Mouse (Mus musculus): ENCODE data around the gene Tnxb. TPM values are rescaled to one million over a fixed set of nuclear protein-coding genes. Genes with fewer than 3 reads are reported as not detected.
"Not testable (repeated sequence)": the region's sequence is repeated elsewhere in the genome, so short reads cannot be mapped to it uniquely, and the experiment has no call there.

The Tnxb gene
- polyA plus RNA-seq, 1 experiment from 2014 or later = 3.1 TPM

GRCm38 (mm10) chr17:34714908-34715445 is 44.6 kb downstream of the Tnxb start:
- not testable (repeated sequence) for H3K9me3 ChIP-seq (ENCODE audit: control insufficient read depth, low read length)
- WGBS = 82% methylated on average over 5 of the region's 5 CpGs

DNA sequence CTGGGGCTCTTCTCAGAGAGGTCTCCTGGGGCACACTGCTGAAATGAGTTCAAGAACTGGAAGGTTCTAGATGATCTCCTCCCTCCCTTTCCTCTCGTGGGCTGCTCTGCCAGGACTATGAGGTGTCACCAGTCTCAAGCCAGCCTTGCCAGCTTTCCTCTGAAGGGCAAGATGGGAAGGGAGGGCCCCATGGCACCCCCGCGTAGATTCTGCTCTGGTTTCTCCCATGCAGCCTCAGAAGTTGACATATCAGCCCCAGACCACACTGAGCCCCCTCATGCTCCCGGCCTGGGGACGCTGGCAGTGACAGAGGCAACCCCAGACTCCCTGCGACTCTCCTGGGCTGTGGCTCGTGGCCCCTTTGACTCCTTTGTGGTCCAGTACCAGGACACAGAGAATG is 45.1 kb downstream of the Tnxb start:
- not testable (repeated sequence) for H3K4me3 ChIP-seq (ENCODE audit: low read depth, low read length); H3K27me3 ChIP-seq (replicated peaks; ENCODE audit: control insufficient read depth, insufficient read depth, low read length); H3K27ac ChIP-seq (replicated peaks; ENCODE audit: low read depth, low read length); H3K36me3 ChIP-seq (ENCODE audit: control insufficient read depth, insufficient read depth, low read length); H3K4me2 ChIP-seq (ENCODE audit: low read depth, low read length); ATAC-seq (ENCODE audit: low read depth); H3K4me1 ChIP-seq (ENCODE audit: control insufficient read depth, insufficient read depth, low read length); DNase-seq (ENCODE audit: low spot score); H3K9me3 ChIP-seq (ENCODE audit: control insufficient read depth, low read length); H3K9ac ChIP-seq (ENCODE audit: low read depth, low read length)
- 97% methylated on average over 4 of the region's 7 CpGs for WGBS

More at GRCm38 (mm10) chr17:34714908-34715445, 44.6 kb downstream of the Tnxb start:
- not testable (repeated sequence) for ATAC-seq (ENCODE audit: low read depth); H3K27ac ChIP-seq (replicated peaks; ENCODE audit: low read depth, low read length); H3K4me2 ChIP-seq (ENCODE audit: low read depth, low read length); H3K4me3 ChIP-seq (ENCODE audit: low read depth, low read length); H3K36me3 ChIP-seq (ENCODE audit: control insufficient read depth, insufficient read depth, low read length); H3K4me1 ChIP-seq (ENCODE audit: control insufficient read depth, insufficient read depth, low read length); H3K27me3 ChIP-seq (replicated peaks; ENCODE audit: control insufficient read depth, insufficient read depth, low read length); DNase-seq (ENCODE audit: low spot score); H3K9ac ChIP-seq (ENCODE audit: low read depth, low read length)

DNA sequence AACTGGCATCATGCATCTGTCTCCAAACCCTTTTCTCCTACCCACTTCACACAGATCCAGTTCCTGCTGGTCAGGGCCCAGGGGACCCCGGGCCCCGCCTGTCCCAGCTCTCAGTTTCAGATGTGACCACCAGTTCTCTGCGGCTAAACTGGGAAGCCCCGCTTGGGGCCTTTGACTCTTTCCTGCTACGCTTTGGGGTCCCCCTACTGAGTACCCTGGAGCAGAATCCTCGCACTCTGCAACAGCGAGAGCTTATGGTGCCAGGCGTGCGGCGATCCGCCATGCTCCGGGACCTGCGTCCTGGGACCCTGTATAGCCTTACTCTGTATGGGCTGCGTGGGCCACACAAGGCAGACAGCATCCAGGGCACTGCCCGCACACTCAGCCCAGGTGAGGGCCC is 45.9 kb downstream of the Tnxb start:
- DNase-seq (ENCODE audit: low spot score) (no peak), ATAC-seq (ENCODE audit: low read depth) (no peak)
- no peak overlapping the region for H3K4me2 ChIP-seq (ENCODE audit: low read depth, low read length)
- H3K27me3 ChIP-seq (replicated peaks; ENCODE audit: control insufficient read depth, insufficient read depth, low read length) = no peaks in the 10 kb centered on the region
- no peaks in the 10 kb centered on the region for H3K4me1 ChIP-seq (ENCODE audit: control insufficient read depth, insufficient read depth, low read length)
- no peaks in the 10 kb centered on the region for H3K9me3 ChIP-seq (ENCODE audit: control insufficient read depth, low read length)
- no peak overlapping the region for H3K27ac ChIP-seq (replicated peaks; ENCODE audit: low read depth, low read length)
- H3K9ac ChIP-seq (ENCODE audit: low read depth, low read length) = no peak overlapping the region
- WGBS = 81% methylated on average over 15 of the region's 15 CpGs
- H3K36me3 ChIP-seq (ENCODE audit: control insufficient read depth, insufficient read depth, low read length) = no peaks in the 10 kb centered on the region
- no peak overlapping the region for H3K4me3 ChIP-seq (ENCODE audit: low read depth, low read length)

DNA sequence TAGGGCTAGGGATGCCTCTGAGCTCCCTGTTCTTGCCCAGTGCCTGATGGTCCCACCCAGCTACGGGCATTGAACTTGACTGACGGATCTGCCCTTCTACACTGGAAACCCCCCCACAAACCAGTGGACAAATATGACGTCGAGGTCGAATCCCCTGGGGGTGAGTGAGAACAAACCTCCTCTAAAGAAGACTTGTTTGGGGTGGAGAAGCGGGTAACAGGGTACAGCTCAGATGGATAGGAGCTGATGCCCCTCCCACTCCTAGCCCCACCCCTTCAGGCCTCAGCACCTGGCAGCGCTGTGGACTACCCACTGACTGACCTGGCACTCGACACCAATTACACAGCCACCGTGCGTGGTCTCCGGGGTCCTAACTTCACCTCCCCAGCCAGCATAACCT is 47.1 kb downstream of the Tnxb start:
- Histone ChIP-seq H3K4me3 (ENCODE audit: low read depth, low read length) (no peak overlapping the region), H3K36me3 (ENCODE audit: control insufficient read depth, insufficient read depth, low read length) (no peaks in the 10 kb centered on the region), H3K4me1 (ENCODE audit: control insufficient read depth, insufficient read depth, low read length) (no peaks in the 10 kb centered on the region), H3K27ac (replicated peaks; ENCODE audit: low read depth, low read length) (no peak overlapping the region), H3K9me3 (ENCODE audit: control insufficient read depth, low read length) (no peaks in the 10 kb centered on the region), H3K9ac (ENCODE audit: low read depth, low read length) (no peak overlapping the region), H3K4me2 (ENCODE audit: low read depth, low read length) (no peak overlapping the region), H3K27me3 (replicated peaks; ENCODE audit: control insufficient read depth, insufficient read depth, low read length) (no peaks in the 10 kb centered on the region)
- ATAC-seq (ENCODE audit: low read depth) (no peak), DNase-seq (ENCODE audit: low spot score) (no peak)
- WGBS = 71% methylated on average over 9 of the region's 11 CpGs

GRCm38 (mm10) chr17:34719886-34720285 is 49.6 kb downstream of the Tnxb start:
- not testable (repeated sequence) for H3K4me2 ChIP-seq (ENCODE audit: low read depth, low read length); H3K36me3 ChIP-seq (ENCODE audit: control insufficient read depth, insufficient read depth, low read length); H3K9me3 ChIP-seq (ENCODE audit: control insufficient read depth, low read length); ATAC-seq (ENCODE audit: low read depth); H3K9ac ChIP-seq (ENCODE audit: low read depth, low read length); H3K4me1 ChIP-seq (ENCODE audit: control insufficient read depth, insufficient read depth, low read length); DNase-seq (ENCODE audit: low spot score); H3K27me3 ChIP-seq (replicated peaks; ENCODE audit: control insufficient read depth, insufficient read depth, low read length); H3K27ac ChIP-seq (replicated peaks; ENCODE audit: low read depth, low read length); H3K4me3 ChIP-seq (ENCODE audit: low read depth, low read length)
- 67% methylated on average over 7 of the region's 8 CpGs for WGBS

- H3K4me3 ChIP-seq (ENCODE audit: low read depth, low read length); H3K4me1 ChIP-seq (ENCODE audit: control insufficient read depth, insufficient read depth, low read length); H3K4me2 ChIP-seq (ENCODE audit: low read depth, low read length); H3K36me3 ChIP-seq (ENCODE audit: control insufficient read depth, insufficient read depth, low read length); DNase-seq (ENCODE audit: low spot score); H3K27me3 ChIP-seq (replicated peaks; ENCODE audit: control insufficient read depth, insufficient read depth, low read length); H3K27ac ChIP-seq (replicated peaks; ENCODE audit: low read depth, low read length); H3K9ac ChIP-seq (ENCODE audit: low read depth, low read length); H3K9me3 ChIP-seq (ENCODE audit: control insufficient read depth, low read length); ATAC-seq (ENCODE audit: low read depth): not testable (repeated sequence)
- 93% methylated on average over 3 of the region's 4 CpGs for WGBS
Observed at GRCm38 (mm10) chr17:34722238-34722637, 51.9 kb downstream of the Tnxb start.

DNA sequence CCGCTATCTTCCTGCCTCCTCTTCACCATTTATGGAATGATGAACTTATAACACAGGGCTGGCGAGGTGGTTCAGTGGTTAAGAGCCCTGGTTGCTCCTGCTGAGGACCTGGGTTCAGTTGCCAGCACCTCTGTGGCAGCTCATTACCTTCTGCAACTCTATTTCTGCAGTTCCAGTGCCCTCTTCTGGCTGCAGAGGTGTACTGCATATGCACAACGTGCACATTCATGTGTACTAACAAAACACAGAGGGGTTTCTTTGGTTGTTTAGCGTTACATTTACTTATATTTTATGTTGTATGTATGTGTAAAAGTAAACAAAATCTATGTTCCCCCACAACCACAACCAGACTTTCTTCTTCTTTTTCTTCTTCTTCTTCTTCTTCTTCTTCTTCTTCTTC is 52.7 kb downstream of the Tnxb start:
- Histone ChIP-seq H3K4me1 (ENCODE audit: control insufficient read depth, insufficient read depth, low read length) (no peaks in the 10 kb centered on the region), H3K4me2 (ENCODE audit: low read depth, low read length) (no peak overlapping the region), H3K36me3 (ENCODE audit: control insufficient read depth, insufficient read depth, low read length) (no peaks in the 10 kb centered on the region), H3K9ac (ENCODE audit: low read depth, low read length) (no peak overlapping the region), H3K4me3 (ENCODE audit: low read depth, low read length) (no peak overlapping the region), H3K27ac (replicated peaks; ENCODE audit: low read depth, low read length) (no peak overlapping the region), H3K27me3 (replicated peaks; ENCODE audit: control insufficient read depth, insufficient read depth, low read length) (no peaks in the 10 kb centered on the region), H3K9me3 (ENCODE audit: control insufficient read depth, low read length) (peaks cover 4% of the 10 kb centered on the region; the same call in 1 of the 2 replicates)
- WGBS = 82% methylated on average over 4 of the region's 4 CpGs
- DNase-seq (ENCODE audit: low spot score) = no peak
- no peak for ATAC-seq (ENCODE audit: low read depth)

GRCm38 (mm10) chr17:34727887-34728286 is 57.6 kb downstream of the Tnxb start:
- Histone ChIP-seq H3K27ac (replicated peaks; ENCODE audit: low read depth, low read length) (no peak overlapping the region), H3K27me3 (replicated peaks; ENCODE audit: control insufficient read depth, insufficient read depth, low read length) (no peaks in the 10 kb centered on the region), H3K4me2 (ENCODE audit: low read depth, low read length) (no peak overlapping the region), H3K4me1 (ENCODE audit: control insufficient read depth, insufficient read depth, low read length) (no peaks in the 10 kb centered on the region), H3K9me3 (ENCODE audit: control insufficient read depth, low read length) (peaks cover 2% of the 10 kb centered on the region; the same call in 1 of the 2 replicates), H3K9ac (ENCODE audit: low read depth, low read length) (no peak overlapping the region), H3K36me3 (ENCODE audit: control insufficient read depth, insufficient read depth, low read length) (no peaks in the 10 kb centered on the region), H3K4me3 (ENCODE audit: low read depth, low read length) (no peak overlapping the region)
- no peak for ATAC-seq (ENCODE audit: low read depth)
- WGBS = 84% methylated on average over 2 of the region's 2 CpGs
- no peak for DNase-seq (ENCODE audit: low spot score)

DNA sequence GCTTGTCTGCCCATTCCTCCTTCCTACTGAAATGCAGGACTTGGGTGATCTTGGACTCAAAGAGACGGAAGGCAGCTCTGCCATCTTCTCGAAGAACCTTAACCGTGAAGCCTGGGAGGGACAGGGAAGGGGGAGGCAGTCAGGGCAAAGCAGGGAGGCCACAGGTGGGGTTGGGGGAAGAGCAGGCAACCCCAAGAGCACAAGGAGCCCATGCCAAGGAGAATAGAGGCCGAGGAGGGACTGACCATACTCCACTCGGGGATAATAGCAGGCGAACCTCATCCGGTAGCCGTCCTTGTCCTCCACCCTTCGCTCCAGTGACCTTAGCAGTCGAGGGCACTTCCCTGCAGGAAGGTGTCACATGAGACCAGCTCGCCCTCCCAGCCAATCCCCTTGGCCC is 58.8 kb downstream of the Tnxb start:
- not testable (repeated sequence) for H3K4me3 ChIP-seq (ENCODE audit: low read depth, low read length); H3K27ac ChIP-seq (replicated peaks; ENCODE audit: low read depth, low read length); H3K36me3 ChIP-seq (ENCODE audit: control insufficient read depth, insufficient read depth, low read length); H3K9ac ChIP-seq (ENCODE audit: low read depth, low read length); ATAC-seq (ENCODE audit: low read depth); DNase-seq (ENCODE audit: low spot score); H3K27me3 ChIP-seq (replicated peaks; ENCODE audit: control insufficient read depth, insufficient read depth, low read length); H3K4me1 ChIP-seq (ENCODE audit: control insufficient read depth, insufficient read depth, low read length); H3K4me2 ChIP-seq (ENCODE audit: low read depth, low read length); H3K9me3 ChIP-seq (ENCODE audit: control insufficient read depth, low read length)
- 68% methylated on average over 11 of the region's 11 CpGs for WGBS
